Mouse (Mus musculus) embryonic facial prominence, embryonic 15.5 days (tissue): Measurements from ENCODE around the gene Ereg. TPM values are rescaled to one million over a fixed set of nuclear protein-coding genes. Genes with fewer than 3 reads are reported as not detected.

Experiments
- ATAC-seq: fragments of 200-750 bp; cut with Nextera tagmentation; 2 replicates; pipeline ENCODE4 v1.8.0; 2017; ENCODE audit warnings: low read depth, moderate TSS enrichment; ENCODE audit not compliant: insufficient number of reproducible peaks, low FRiP score, low TSS enrichment
- H3K27ac ChIP-seq: fragments of 300-500 bp; sonication (generic); replicated peaks from 2 replicates; pipeline ENCODE4 v1.5.1; 2015; ENCODE audit warnings: mild to moderate bottlenecking, inconsistent platforms
- H3K27me3 ChIP-seq: fragments of 300-500 bp; sonication (generic); 2 replicates; pipeline ENCODE4 v1.6.1; 2015; ENCODE audit warnings: inconsistent platforms
- H3K36me3 ChIP-seq: fragments of 300-500 bp; sonication (generic); 2 replicates; pipeline ENCODE4 v1.6.1; 2015; ENCODE audit warnings: mild to moderate bottlenecking, inconsistent platforms
- H3K4me1 ChIP-seq: fragments of 300-500 bp; sonication (generic); 2 replicates; pipeline ENCODE4 v1.6.1; 2015; ENCODE audit warnings: inconsistent platforms
- H3K4me2 ChIP-seq: fragments of 300-500 bp; sonication (generic); replicated peaks from 2 replicates; pipeline ENCODE4 v1.6.1; 2015; ENCODE audit warnings: mild to moderate bottlenecking, inconsistent platforms
- H3K4me3 ChIP-seq: fragments of 300-500 bp; sonication (generic); replicated peaks from 2 replicates; pipeline ENCODE4 v1.5.1; 2015; ENCODE audit warnings: mild to moderate bottlenecking, inconsistent platforms
- H3K9ac ChIP-seq: fragments of 300-500 bp; sonication (generic); 2 replicates; pipeline ENCODE4 v1.6.1; 2015; ENCODE audit warnings: inconsistent platforms
- H3K9me3 ChIP-seq: fragments of 300-500 bp; sonication (generic); replicated peaks from 2 replicates; pipeline ENCODE4 v1.6.1; 2016; ENCODE audit warnings: inconsistent platforms
- WGBS: fragments of 180-500 bp; shearing (Covaris S2); methylation state at CpG from one replicate; pipeline ENCODE4 v1.1.7; 2015; 5-methylcytosine and 5-hydroxymethylcytosine counted together
- polyA plus RNA-seq: library from polyadenylated mRNA; unstranded; fragments of >200 nt; fragmentation: Nextera tagmentation; extraction: Ambion mirVana; gene quantifications from 2 replicates; pipeline ENCODE4 v1.2.1, GENCODE M21; 2015

Ereg gene
- polyA plus RNA-seq, result 0.56 and 0.60 TPM in 2 replicates

GRCm38 (mm10) chr5:91074450-91074950 lies at the start of gene Ereg:
Ereg (plus strand) TSS chr5:91074622.
- H3K4me1 ChIP-seq, result peaks cover 6% of the 10 kb centered on the region; the same call in 1 of the 2 replicates
- ATAC-seq, result 0 out of 2 replicates have a peak, but pooled peaks have one; percentile 57
- no peak within 1 kb of the TSS for H3K9ac ChIP-seq
- no peaks in the 10 kb centered on the region for H3K36me3 ChIP-seq
- peak within 1 kb of the TSS; percentile 50 for H3K4me2 ChIP-seq
- H3K27me3 ChIP-seq, result peaks cover 12% of the 10 kb centered on the region; the same call in 1 of the 2 replicates
- H3K27ac ChIP-seq, result no peak within 1 kb of the TSS
- WGBS, result 1% methylated on average over 25 of the region's 25 CpGs
- H3K9me3 ChIP-seq, result no peaks in the 10 kb centered on the region
- peak within 1 kb of the TSS; percentile 28 for H3K4me3 ChIP-seq

- Histone ChIP-seq H3K27me3 (no peaks in the 10 kb centered on the region), H3K27ac (no peak within 1 kb of the TSS), H3K4me2 (no peak within 1 kb of the TSS), H3K36me3 (no peaks in the 10 kb centered on the region), H3K9ac (no peak within 1 kb of the TSS), H3K9me3 (no peaks in the 10 kb centered on the region), H3K4me1 (no peaks in the 10 kb centered on the region), H3K4me3 (no peak within 1 kb of the TSS)
- no peak for ATAC-seq
- WGBS, result 59% methylated on average over 6 of the region's 6 CpGs
Measured at GRCm38 (mm10) chr5:91027164-91027563, 47.3 kb upstream of the Ereg start, which contains the start of gene Epgn. Epgn (plus strand) TSS chr5:91027464.

GRCm38 (mm10) chr5:91027840-91028239 lies 46.6 kb upstream of the Ereg start:
- WGBS, result 62% methylated on average over 1 of the region's 1 CpGs
- no peaks in the 10 kb centered on the region for H3K4me1 ChIP-seq
- H3K9ac ChIP-seq, result no peak overlapping the region
- no peak for ATAC-seq
- H3K9me3 ChIP-seq, result no peaks in the 10 kb centered on the region
- H3K27me3 ChIP-seq, result no peaks in the 10 kb centered on the region
- H3K4me3 ChIP-seq, result no peak overlapping the region
- H3K4me2 ChIP-seq, result no peak overlapping the region
- no peaks in the 10 kb centered on the region for H3K36me3 ChIP-seq
- H3K27ac ChIP-seq, result no peak overlapping the region

DNA sequence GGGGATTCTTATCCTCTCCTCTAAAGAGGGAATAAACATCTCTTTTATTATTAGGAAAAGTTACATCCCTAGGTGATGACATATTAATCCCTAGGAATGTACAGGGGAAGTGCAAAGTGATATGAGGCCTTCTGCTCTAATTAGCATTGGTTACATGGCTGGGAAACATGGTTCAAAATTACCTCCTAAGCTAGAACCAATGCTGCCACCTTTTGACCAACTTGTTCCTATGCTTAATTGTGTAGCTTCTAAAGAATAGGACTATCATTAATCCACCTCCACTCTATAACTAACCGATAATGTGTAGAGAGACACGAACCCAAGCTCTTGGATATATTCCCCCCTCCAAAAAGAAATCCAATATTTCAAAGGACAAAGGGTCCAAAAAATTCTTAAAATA lies 43.8 kb upstream of the Ereg start:
- H3K36me3 ChIP-seq, result no peaks in the 10 kb centered on the region
- H3K9me3 ChIP-seq, result no peaks in the 10 kb centered on the region
- H3K4me2 ChIP-seq, result no peak overlapping the region
- ATAC-seq, result no peak
- no peak overlapping the region for H3K9ac ChIP-seq
- 86% methylated on average over 2 of the region's 2 CpGs for WGBS
- no peaks in the 10 kb centered on the region for H3K27me3 ChIP-seq
- no peak overlapping the region for H3K4me3 ChIP-seq
- no peaks in the 10 kb centered on the region for H3K4me1 ChIP-seq
- no peak overlapping the region for H3K27ac ChIP-seq

- ATAC-seq, result no peak
- H3K4me2 ChIP-seq, result no peak overlapping the region
- H3K4me1 ChIP-seq, result peaks cover 7% of the 10 kb centered on the region; the same call in 1 of the 2 replicates
- no peaks in the 10 kb centered on the region for H3K27me3 ChIP-seq
- 54% methylated on average over 2 of the region's 2 CpGs for WGBS
- H3K27ac ChIP-seq, result no peak overlapping the region
- H3K4me3 ChIP-seq, result no peak overlapping the region
- no peaks in the 10 kb centered on the region for H3K36me3 ChIP-seq
- H3K9me3 ChIP-seq, result no peaks in the 10 kb centered on the region
- no peak overlapping the region for H3K9ac ChIP-seq
Measured at GRCm38 (mm10) chr5:91035341-91035740, 39.1 kb upstream of the Ereg start.

DNA sequence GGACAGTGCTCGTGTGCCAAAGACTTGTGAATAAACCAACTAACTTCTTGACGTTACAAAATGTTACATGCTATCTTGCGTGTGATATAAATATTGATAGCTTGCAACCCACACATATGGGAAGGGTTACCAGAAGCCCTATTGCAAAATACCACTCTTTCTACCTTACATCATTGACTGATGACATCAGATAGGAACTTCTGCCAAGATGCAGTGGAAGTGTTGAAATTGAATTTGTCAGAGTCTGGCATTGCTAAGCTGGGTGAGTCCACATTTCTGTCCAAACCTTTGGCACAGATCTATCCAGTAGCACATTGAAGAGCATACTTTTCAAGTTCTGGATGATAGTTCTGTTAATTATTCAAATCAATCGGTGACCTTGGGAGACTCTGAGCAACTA lies 37.8 kb upstream of the Ereg start:
- no peak overlapping the region for H3K4me3 ChIP-seq
- H3K4me1 ChIP-seq, result peaks cover 7% of the 10 kb centered on the region; the same call in 1 of the 2 replicates
- H3K4me2 ChIP-seq, result no peak overlapping the region
- no peaks in the 10 kb centered on the region for H3K36me3 ChIP-seq
- H3K9ac ChIP-seq, result no peak overlapping the region
- no peaks in the 10 kb centered on the region for H3K9me3 ChIP-seq
- no peaks in the 10 kb centered on the region for H3K27me3 ChIP-seq
- WGBS, result 71% methylated on average over 4 of the region's 4 CpGs
- no peak for ATAC-seq
- no peak overlapping the region for H3K27ac ChIP-seq

GRCm38 (mm10) chr5:91037756-91038155 lies 36.7 kb upstream of the Ereg start:
- no peaks in the 10 kb centered on the region for H3K27me3 ChIP-seq
- 45% methylated on average over 2 of the region's 2 CpGs for WGBS
- no peak overlapping the region for H3K9ac ChIP-seq
- H3K4me3 ChIP-seq, result no peak overlapping the region
- no peak overlapping the region for H3K27ac ChIP-seq
- ATAC-seq, result no peak
- no peak overlapping the region for H3K4me2 ChIP-seq
- H3K4me1 ChIP-seq, result peaks cover 7% of the 10 kb centered on the region; the same call in 1 of the 2 replicates
- H3K36me3 ChIP-seq, result no peaks in the 10 kb centered on the region
- H3K9me3 ChIP-seq, result no peaks in the 10 kb centered on the region

DNA sequence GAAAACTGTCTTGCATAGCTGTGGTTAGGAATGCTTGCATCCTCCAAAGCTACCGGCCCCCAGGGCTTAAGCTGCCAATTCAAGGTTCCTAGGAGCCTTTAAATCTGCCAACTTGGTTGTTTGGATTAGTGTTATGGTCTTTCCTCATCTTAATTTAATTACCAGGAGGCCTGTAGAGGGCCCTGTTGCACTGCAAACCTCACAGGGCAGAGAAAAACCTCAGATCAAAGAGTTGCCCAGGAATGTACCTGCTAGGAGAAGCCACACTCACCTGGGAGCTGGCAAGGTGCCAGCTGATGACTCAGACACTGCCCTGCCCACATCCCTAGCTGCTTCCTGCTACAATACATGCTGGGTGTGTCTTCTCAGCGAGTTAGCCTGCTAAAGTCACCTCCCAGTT lies 35.9 kb upstream of the Ereg start:
- WGBS, result 11% methylated on average over 2 of the region's 2 CpGs
- Histone ChIP-seq H3K9ac (no peak overlapping the region), H3K4me3 (no peak overlapping the region), H3K36me3 (no peaks in the 10 kb centered on the region), H3K4me1 (peaks cover 7% of the 10 kb centered on the region; the same call in 1 of the 2 replicates), H3K27ac (no peak overlapping the region), H3K9me3 (no peaks in the 10 kb centered on the region), H3K27me3 (no peaks in the 10 kb centered on the region), H3K4me2 (no peak overlapping the region)
- peak; percentile 84 for ATAC-seq

DNA sequence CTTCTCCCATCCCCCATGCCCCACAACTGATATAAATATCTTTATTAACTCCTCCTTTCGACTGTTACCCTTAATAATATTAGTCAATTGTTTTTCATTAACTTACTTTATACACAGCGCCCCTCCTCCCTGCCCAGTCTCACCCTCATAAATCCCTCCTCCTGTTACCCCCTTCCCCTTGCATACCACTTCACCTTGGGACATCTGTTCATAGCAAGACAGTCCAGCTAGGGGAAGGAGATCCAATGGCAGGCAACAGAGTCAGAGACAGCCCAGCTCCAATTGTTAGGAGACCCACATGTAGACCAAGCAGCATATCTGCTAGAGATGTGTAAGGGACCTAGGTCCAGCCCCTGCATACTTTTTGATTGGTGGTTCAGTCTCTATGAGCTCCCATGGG lies 35.5 kb upstream of the Ereg start:
- H3K9ac ChIP-seq, result no peak overlapping the region
- ATAC-seq, result no peak
- H3K27ac ChIP-seq, result no peak overlapping the region
- H3K4me2 ChIP-seq, result no peak overlapping the region
- H3K9me3 ChIP-seq, result no peaks in the 10 kb centered on the region
- no peaks in the 10 kb centered on the region for H3K27me3 ChIP-seq
- WGBS, result 71% methylated on average over 2 of the region's 2 CpGs
- no peak overlapping the region for H3K4me3 ChIP-seq
- H3K4me1 ChIP-seq, result peaks cover 7% of the 10 kb centered on the region; the same call in 1 of the 2 replicates
- H3K36me3 ChIP-seq, result no peaks in the 10 kb centered on the region

DNA sequence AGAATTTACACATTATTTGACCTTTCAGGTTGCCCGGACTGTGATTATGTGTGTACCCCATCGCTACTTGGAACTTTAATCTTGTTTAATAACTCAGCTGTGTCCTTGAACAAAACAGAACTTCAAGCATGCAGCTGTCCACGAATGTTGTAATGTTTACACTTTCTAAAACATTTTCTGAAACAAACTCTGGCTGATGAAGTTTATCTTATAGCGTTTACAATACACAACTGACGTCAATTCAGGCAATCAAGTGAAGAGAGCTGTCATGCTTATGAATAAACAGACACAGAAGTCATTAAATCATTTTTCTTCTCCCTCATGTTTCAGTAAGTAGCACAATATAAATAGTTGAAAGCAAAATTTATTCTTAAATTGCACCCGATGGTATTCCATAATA lies 26.4 kb upstream of the Ereg start:
- WGBS, result 65% methylated on average over 6 of the region's 6 CpGs
- Histone ChIP-seq H3K36me3 (no peaks in the 10 kb centered on the region), H3K27me3 (no peaks in the 10 kb centered on the region), H3K4me1 (no peaks in the 10 kb centered on the region), H3K4me3 (no peak overlapping the region), H3K4me2 (no peak overlapping the region), H3K27ac (no peak overlapping the region), H3K9me3 (no peaks in the 10 kb centered on the region), H3K9ac (no peak overlapping the region)
- ATAC-seq, result no peak

DNA sequence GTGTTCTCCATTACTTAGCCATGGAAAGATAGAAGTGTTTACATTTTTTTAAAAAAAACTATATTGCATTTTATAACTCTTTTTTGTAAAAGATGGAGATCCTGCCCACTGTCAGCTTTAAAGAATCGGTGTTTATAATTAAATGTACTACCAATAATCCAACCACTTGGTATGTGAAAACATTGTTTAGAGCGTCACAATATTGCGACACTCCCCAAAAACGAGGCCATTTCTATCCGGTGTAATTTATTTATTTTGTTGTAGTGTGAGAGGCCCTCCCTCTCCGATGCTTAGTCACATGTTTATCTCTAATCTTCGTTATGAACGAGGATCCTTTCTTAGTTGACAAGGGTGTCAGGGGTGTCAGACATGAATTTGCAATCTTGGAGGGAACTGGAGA lies 26.0 kb upstream of the Ereg start:
- Histone ChIP-seq H3K27me3 (no peaks in the 10 kb centered on the region), H3K4me2 (no peak overlapping the region), H3K4me3 (no peak overlapping the region), H3K9ac (no peak overlapping the region), H3K36me3 (no peaks in the 10 kb centered on the region), H3K4me1 (no peaks in the 10 kb centered on the region), H3K9me3 (no peaks in the 10 kb centered on the region), H3K27ac (no peak overlapping the region)
- WGBS, result 78% methylated on average over 8 of the region's 8 CpGs
- ATAC-seq, result no peak

- WGBS, result 59% methylated on average over 4 of the region's 4 CpGs
- no peaks in the 10 kb centered on the region for H3K36me3 ChIP-seq
- H3K4me3 ChIP-seq, result no peak overlapping the region
- H3K9ac ChIP-seq, result no peak overlapping the region
- no peak overlapping the region for H3K27ac ChIP-seq
- H3K4me1 ChIP-seq, result peaks cover 6% of the 10 kb centered on the region; the same call in 1 of the 2 replicates
- ATAC-seq, result no peak
- no peak overlapping the region for H3K4me2 ChIP-seq
- no peaks in the 10 kb centered on the region for H3K9me3 ChIP-seq
- H3K27me3 ChIP-seq, result peaks cover 12% of the 10 kb centered on the region; the same call in 1 of the 2 replicates
Measured at GRCm38 (mm10) chr5:91072340-91072739, 2.1 kb upstream of the Ereg start.
